Mouse (Mus musculus) liver, adult 2 months (tissue): ENCODE measurements around the gene Prickle2.

ENCODE experiments used
- CTCF ChIP-seq: fragments of 200-500 bp; IDR thresholded peaks from 2 replicates; pipeline ENCODE4 v1.5.1; 2011; ENCODE audit warnings: low read depth, low read length, control low read depth
- POLR2A ChIP-seq: fragments of 200-500 bp; IDR thresholded peaks from 2 replicates; pipeline ENCODE4 v1.6.1; 2011; ENCODE audit warnings: low read length, control low read depth; ENCODE audit not compliant: insufficient read depth; ENCODE audit errors: extremely low read depth

DNA sequence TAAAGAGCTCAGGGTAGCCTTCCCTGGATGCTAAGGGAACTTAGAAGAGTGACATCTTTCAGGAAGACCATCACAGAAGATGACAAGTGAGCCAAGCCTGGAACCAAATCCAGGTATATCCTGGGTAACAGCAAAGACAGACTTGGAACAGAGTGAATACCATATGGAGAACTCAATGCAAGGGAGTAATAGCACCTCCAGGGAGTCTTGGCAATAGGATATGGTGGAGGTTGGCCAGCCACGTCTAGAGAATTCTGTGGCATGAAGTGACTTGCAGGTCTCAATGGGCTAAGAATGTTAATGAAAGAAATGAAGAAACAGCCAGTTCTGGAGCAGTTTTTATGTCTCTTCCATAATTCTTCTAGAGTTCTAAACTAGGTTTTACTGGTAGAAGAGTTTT, 63.0 kb downstream of the Prickle2 start:
- TF ChIP-seq POLR2A (no peak), CTCF (no peak)
